Mouse (Mus musculus) neural tube, embryonic 14.5 days (tissue): ENCODE results near the gene Llgl2. TPM values are rescaled to one million over a fixed set of nuclear protein-coding genes. Genes with fewer than 3 reads are reported as not detected.
A peak's percentile ranks its signal among the peaks of the same experiment; 100 is the strongest.

Experiments used
- ATAC-seq: fragments of 200-750 bp; cut with Nextera tagmentation; 2 replicates; pipeline ENCODE4 v1.8.0; 2017; ENCODE audit warnings: low read depth, mild to moderate bottlenecking, moderate TSS enrichment, moderate library complexity
- H3K27ac ChIP-seq: fragments of 300-500 bp; sonication (generic); 2 replicates; pipeline ENCODE4 v1.5.1; 2014; ENCODE audit warnings: low read depth, mild to moderate bottlenecking, control low read depth, low read length, moderate library complexity, mixed read lengths
- H3K27me3 ChIP-seq: fragments of 300-500 bp; sonication (generic); 2 replicates; pipeline ENCODE4 v1.6.1; 2014; ENCODE audit warnings: low read length; ENCODE audit not compliant: control insufficient read depth, insufficient read depth
- H3K36me3 ChIP-seq: fragments of 300-500 bp; sonication (generic); 2 replicates; pipeline ENCODE4 v1.6.1; 2014; ENCODE audit warnings: low read length, mixed read lengths; ENCODE audit not compliant: control insufficient read depth, insufficient read depth
- H3K4me1 ChIP-seq: fragments of 300-500 bp; sonication (generic); 2 replicates; pipeline ENCODE4 v1.6.1; 2014; ENCODE audit warnings: low read length; ENCODE audit not compliant: control insufficient read depth, insufficient read depth
- H3K4me2 ChIP-seq: fragments of 300-500 bp; sonication (generic); 2 replicates; pipeline ENCODE4 v1.6.1; 2014; ENCODE audit warnings: mild to moderate bottlenecking, low read depth, low read length, control low read depth
- H3K4me3 ChIP-seq: fragments of 300-500 bp; sonication (generic); 2 replicates; pipeline ENCODE4 v1.5.1; 2014; ENCODE audit warnings: low read depth, low read length, control low read depth, mixed read lengths
- H3K9ac ChIP-seq: fragments of 300-500 bp; sonication (generic); replicated peaks from 2 replicates; pipeline ENCODE4 v1.6.1; 2014; ENCODE audit warnings: low read depth, mild to moderate bottlenecking, control low read depth, low read length, mixed read lengths
- H3K9me3 ChIP-seq: fragments of 300-500 bp; sonication (generic); 2 replicates; pipeline ENCODE4 v1.6.1; 2016; ENCODE audit warnings: low read length; ENCODE audit not compliant: control insufficient read depth
- WGBS: fragments of 180-500 bp; shearing (Covaris S2); extraction: QIAGEN DNeasy Blood & Tissue Kit; methylation state at CpG from one replicate; pipeline ENCODE4 v1.1.7; 2014; 5-methylcytosine and 5-hydroxymethylcytosine counted together
- polyA plus RNA-seq: library from polyadenylated mRNA; unstranded; fragments of >200 nt; fragmentation: Nextera tagmentation; extraction: Ambion mirVana; gene quantifications from 2 replicates; pipeline ENCODE4 v1.2.1, GENCODE M21; 2014

The Llgl2 gene
- polyA plus RNA-seq, 1 experiment from 2014 or later = 0.50 TPM

DNA sequence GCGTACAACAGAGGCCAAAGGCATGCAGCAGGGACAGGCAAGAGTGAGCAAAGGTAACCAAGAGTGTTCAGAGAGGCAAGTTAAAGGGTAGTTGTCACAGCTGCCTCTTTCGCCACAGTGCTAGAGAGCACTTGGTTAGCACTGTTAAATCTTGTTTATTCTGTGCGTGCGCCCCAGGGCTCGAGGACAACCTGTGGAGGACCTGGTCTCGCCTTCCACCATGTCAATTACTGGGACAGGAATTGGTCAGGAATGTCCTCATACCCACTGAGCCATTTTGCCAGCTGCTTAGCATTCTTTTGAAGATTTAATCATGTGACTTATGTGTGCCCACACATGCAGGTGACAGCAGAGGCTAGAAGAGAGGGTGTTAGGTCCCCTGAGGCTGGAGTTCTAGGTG, 65.3 kb downstream of the Llgl2 start:
- no peaks in the 10 kb centered on the region for H3K27me3 ChIP-seq
- no peaks in the 10 kb centered on the region for H3K4me1 ChIP-seq
- H3K27ac ChIP-seq = no peak overlapping the region
- H3K36me3 ChIP-seq = peaks cover 4% of the 10 kb centered on the region; the same call in 1 of the 2 replicates
- WGBS = 84% methylated on average over 6 of the region's 6 CpGs
- ATAC-seq = no peak
- no peak overlapping the region for H3K4me2 ChIP-seq
- no peak overlapping the region for H3K9ac ChIP-seq
- H3K4me3 ChIP-seq = no peak overlapping the region
- H3K9me3 ChIP-seq = no peaks in the 10 kb centered on the region

DNA sequence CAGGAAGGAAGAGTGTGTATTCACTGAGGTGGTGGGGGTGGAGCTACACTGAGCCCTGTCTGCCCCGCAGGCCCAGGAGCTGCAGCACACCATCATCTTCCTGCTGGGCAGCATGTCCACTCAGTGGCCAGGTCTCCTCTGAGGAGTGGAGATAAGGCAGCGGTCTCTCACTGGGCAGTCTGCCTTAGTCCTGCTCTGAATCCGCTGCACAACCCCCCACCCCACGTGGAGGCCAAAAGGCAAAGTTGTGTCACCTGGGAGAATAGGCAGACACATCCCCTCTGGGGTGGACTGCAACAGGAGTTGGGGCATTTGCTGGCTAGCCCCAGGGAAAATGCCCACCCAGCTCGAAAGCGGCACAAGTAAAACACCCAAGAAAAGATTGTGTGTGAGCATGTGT, 68.4 kb downstream of the Llgl2 start:
- no peaks in the 10 kb centered on the region for H3K9me3 ChIP-seq
- no peak for ATAC-seq
- H3K27ac ChIP-seq = no peak overlapping the region
- 67% methylated on average over 6 of the region's 6 CpGs for WGBS
- no peak overlapping the region for H3K4me2 ChIP-seq
- H3K4me1 ChIP-seq = no peaks in the 10 kb centered on the region
- H3K36me3 ChIP-seq = peaks cover 7% of the 10 kb centered on the region; the same call in 1 of the 2 replicates
- no peak overlapping the region for H3K4me3 ChIP-seq
- no peak overlapping the region for H3K9ac ChIP-seq
- no peaks in the 10 kb centered on the region for H3K27me3 ChIP-seq

DNA sequence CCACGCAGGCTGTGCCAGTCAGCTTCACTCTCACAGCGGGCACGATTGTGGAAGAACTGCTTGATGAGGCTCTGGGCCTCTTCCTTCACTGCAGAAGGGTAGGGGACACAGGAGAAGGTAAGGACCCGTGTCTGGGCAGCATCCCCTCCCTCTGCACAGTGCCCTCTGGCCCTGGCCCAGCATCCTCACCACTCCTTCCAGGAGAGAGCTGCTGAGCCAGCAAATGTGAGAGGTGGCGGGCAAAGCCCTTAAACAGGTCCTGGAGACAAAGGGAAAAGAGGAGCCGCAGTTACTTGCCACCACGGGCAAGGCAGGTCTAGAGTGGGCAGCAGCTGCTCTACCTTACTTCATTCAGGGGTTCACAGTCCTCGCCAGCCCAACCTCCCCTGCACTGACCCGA, 69.2 kb downstream of the Llgl2 start:
- no peak overlapping the region for H3K27ac ChIP-seq
- no peaks in the 10 kb centered on the region for H3K4me1 ChIP-seq
- WGBS = 94% methylated on average over 9 of the region's 9 CpGs
- no peak overlapping the region for H3K4me3 ChIP-seq
- no peaks in the 10 kb centered on the region for H3K27me3 ChIP-seq
- H3K9ac ChIP-seq = no peak overlapping the region
- no peak overlapping the region for H3K4me2 ChIP-seq
- no peak for ATAC-seq
- H3K9me3 ChIP-seq = no peaks in the 10 kb centered on the region
- H3K36me3 ChIP-seq = peaks cover 7% of the 10 kb centered on the region; the same call in 1 of the 2 replicates

DNA sequence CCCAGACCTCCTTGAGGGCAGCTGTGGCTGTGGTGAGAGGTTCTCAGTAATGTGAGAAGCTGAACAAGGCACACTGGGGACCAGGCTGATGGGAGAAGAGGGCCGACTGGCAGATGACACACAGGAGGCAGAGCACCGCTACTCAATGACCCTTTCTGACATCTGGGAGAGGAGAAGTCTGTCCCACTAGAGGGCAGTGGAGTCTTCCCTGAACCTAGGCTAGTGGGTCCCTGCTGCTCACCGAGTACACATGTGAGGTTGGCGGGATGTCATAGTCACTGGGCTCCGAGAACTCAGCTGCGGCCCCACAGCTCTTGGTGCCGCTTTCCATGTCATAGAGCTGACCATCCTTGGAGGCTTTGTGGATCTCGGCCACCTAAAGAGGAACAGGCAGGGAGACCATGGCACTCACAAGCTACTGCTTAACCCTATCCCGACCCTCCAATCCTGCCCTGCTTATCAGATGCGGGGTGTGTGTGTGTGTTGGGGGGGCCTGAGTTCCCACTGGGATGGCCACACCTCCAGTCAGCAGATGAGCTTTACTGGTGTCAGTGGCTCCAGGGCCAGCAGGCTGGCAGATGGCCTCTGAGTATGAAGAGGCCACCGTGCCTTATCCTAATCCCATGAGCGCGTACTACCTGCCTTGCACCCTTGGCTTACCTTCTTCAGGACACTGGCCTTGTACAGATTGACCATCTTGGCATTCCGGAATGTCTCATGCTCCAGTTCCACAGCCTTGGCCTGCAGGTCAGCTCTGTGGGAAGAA, 71.1 kb downstream of the Llgl2 start:
- Histone ChIP-seq H3K4me2 (no peak overlapping the region), H3K27me3 (no peaks in the 10 kb centered on the region)
- 70% methylated on average over 14 of the region's 14 CpGs for WGBS

DNA sequence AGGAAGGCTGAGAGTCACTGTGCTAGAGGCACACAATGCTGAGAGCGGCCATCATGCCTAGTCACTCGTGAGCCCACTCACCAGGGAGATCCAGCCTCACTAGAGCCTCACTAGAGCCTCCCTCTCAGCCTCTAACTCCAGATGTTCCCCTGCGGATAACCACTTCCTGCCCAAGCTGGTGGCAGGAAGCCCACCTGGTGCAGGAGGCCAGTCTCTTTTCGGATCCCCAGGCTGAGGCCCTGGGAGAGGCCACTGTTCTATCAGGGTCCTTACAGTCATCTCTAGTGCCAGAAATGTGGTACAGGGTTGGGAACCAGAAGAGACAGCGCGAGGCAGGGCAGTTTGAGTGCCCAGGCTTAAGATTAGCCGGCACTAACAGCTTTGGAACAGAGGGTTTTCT, 74.6 kb downstream of the Llgl2 start:
- H3K4me2 ChIP-seq = no peak overlapping the region
- no peak for ATAC-seq
- H3K4me1 ChIP-seq = 0 out of 2 replicates have a peak, but pooled peaks cover 2% of the 10 kb centered on the region
- H3K9ac ChIP-seq = no peak overlapping the region
- no peak overlapping the region for H3K4me3 ChIP-seq
- no peaks in the 10 kb centered on the region for H3K9me3 ChIP-seq
- WGBS = 89% methylated on average over 7 of the region's 7 CpGs
- H3K27ac ChIP-seq = no peak overlapping the region
- peaks cover 7% of the 10 kb centered on the region; the same call in 1 of the 2 replicates for H3K36me3 ChIP-seq
- no peaks in the 10 kb centered on the region for H3K27me3 ChIP-seq

More for the DNA sequence above, 71.1 kb downstream of the Llgl2 start:
- Histone ChIP-seq H3K36me3 (peaks cover 7% of the 10 kb centered on the region; the same call in 1 of the 2 replicates), H3K4me1 (no peaks in the 10 kb centered on the region), H3K9ac (no peak overlapping the region), H3K9me3 (no peaks in the 10 kb centered on the region), H3K4me3 (no peak overlapping the region), H3K27ac (no peak overlapping the region)
- ATAC-seq = no peak

DNA sequence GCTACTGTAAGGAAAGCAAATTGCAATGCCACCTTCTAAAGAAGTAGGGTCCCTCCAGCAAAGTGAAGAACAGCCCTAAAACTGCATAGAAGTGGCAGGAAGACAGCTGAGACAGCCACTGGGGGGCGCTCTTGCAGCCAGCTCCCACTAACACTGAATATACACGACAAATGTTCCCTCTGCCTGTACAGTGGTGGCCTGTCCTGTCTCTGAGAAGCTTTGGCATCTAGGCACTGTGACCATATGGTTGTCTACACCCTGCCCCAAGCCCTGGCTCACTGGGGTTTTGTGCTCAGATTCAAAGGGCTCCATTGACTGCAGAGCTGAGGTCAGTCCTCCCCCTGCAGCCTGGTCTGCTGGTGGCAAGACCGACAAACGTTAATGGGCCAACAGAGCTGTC, 75.0 kb downstream of the Llgl2 start:
- H3K9ac ChIP-seq = no peak overlapping the region
- H3K9me3 ChIP-seq = no peaks in the 10 kb centered on the region
- no peak overlapping the region for H3K27ac ChIP-seq
- WGBS = 8% methylated on average over 4 of the region's 4 CpGs
- 0 out of 2 replicates have a peak, but pooled peaks cover 2% of the 10 kb centered on the region for H3K4me1 ChIP-seq
- no peak overlapping the region for H3K4me3 ChIP-seq
- ATAC-seq = no peak
- no peaks in the 10 kb centered on the region for H3K27me3 ChIP-seq
- peaks cover 5% of the 10 kb centered on the region; the same call in 1 of the 2 replicates for H3K36me3 ChIP-seq
- H3K4me2 ChIP-seq = no peak overlapping the region

DNA sequence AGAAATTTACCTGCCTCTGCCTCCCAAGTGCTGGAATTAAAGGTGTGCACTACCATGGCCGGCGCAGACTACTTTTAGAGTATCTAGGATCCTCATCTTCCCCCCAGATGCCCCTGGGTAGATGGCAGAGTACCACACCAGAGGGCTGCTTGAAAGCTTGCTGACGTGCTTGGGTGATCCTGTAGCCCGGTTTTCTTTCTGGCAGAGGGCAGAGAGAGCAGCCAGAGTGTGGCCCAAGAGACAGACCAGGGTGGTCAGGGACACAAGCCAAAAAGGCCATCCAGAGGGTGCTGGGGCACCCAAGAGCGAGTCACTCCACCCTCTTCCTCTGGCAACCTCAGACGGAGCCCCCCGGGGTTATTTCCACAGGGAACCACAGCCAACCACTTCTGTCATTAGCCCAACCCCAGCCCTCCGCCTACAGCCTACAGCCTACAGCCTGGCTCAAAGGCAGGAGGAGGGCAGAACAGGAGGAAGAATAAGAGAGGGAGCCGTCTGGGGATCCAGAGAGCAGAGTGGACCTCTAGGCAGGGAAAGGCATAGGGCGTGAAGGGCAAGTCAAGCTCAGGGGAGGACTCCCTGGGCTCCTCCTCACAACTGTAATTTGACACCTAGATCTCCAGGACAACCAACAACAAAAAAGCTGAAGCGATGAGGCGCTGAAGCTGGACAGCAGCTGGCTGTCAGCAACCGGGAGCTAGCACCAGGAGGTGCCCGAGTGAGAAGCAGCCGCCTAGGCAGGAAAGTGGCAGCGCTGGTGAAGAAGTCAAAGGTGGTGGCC, 75.8 kb downstream of the Llgl2 start, which contains the start of gene Smim5:
Gene Smim5, plus strand, starts transcription at position 481 of the 781 bp plus-strand sequence.
- H3K4me2 ChIP-seq = no peak within 1 kb of the TSS
- H3K27me3 ChIP-seq = no peaks in the 10 kb centered on the region
- no peak; the same call in 1 of the 2 replicates for ATAC-seq
- H3K4me1 ChIP-seq = 0 out of 2 replicates have a peak, but pooled peaks cover 2% of the 10 kb centered on the region
- 0 out of 2 replicates have a peak within 1 kb of the TSS, but pooled peaks have one; percentile 16 for H3K9ac ChIP-seq
- WGBS = 35% methylated on average over 16 of the region's 16 CpGs
- no peak within 1 kb of the TSS for H3K27ac ChIP-seq
- no peaks in the 10 kb centered on the region for H3K36me3 ChIP-seq
- no peaks in the 10 kb centered on the region for H3K9me3 ChIP-seq
- no peak within 1 kb of the TSS for H3K4me3 ChIP-seq

DNA sequence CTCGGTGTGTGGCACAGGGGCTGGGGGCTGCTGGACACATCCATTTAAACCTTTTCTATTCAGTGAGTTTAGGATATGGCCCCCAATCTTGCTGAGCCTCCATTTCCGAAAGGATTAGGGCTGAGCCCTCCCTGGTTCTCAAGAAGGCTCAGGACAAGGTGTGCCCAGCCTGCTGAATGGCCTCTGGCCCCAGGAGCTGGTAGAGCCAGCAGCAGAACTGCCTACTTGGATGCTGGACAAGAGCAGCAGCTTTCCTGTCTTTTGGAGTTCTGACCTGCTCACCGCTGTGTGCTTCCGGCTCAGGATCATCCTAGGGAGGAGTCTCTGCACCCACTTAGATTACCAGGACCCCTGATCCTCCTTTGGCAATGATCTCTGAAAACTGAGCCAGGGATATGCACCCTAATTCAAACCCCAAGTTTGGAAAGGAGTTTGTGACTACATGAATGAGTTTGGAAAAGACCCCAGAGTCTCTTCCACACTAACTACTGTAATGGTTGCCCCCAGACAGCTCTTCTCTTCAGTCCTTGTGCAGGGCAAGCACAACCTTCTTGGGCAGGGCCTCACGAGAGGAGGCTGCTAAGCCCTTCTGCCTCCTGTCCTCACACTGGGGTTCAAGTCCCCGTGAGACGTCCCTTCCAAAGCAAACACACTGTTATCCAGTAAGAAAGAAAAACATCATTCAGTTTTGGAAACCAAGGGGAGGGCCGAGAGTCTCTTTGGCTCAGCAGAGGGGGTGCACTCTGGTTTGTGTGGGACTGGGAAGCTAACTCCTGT, 76.9 kb downstream of the Llgl2 start:
- H3K9ac ChIP-seq = 0 out of 2 replicates have a peak overlapping the region, but pooled peaks have one; percentile 16
- ATAC-seq = no peak
- H3K4me1 ChIP-seq = 0 out of 2 replicates have a peak, but pooled peaks cover 2% of the 10 kb centered on the region
- H3K27me3 ChIP-seq = no peaks in the 10 kb centered on the region
- no peak overlapping the region for H3K27ac ChIP-seq
- no peak overlapping the region for H3K4me3 ChIP-seq
- no peak overlapping the region for H3K4me2 ChIP-seq
- no peaks in the 10 kb centered on the region for H3K36me3 ChIP-seq
- H3K9me3 ChIP-seq = no peaks in the 10 kb centered on the region
- 76% methylated on average over 8 of the region's 8 CpGs for WGBS
